Mouse (Mus musculus) liver, postnatal 0 days (tissue): ENCODE measurements around the gene Cbx1. TPM values are rescaled to one million over a fixed set of nuclear protein-coding genes. Genes with fewer than 3 reads are reported as not detected.

ENCODE experiments used
- ATAC-seq: fragments of 200-750 bp; cut with Nextera tagmentation; 2 replicates; pipeline ENCODE4 v1.8.0; 2017; ENCODE audit warnings: mild to moderate bottlenecking, moderate library complexity
- DNase-seq: peaks from one replicate; pipeline ENCODE4 v3.0.0-alpha.2; 2016
- H3K27ac ChIP-seq: fragments of 300-500 bp; sonication (generic); 2 replicates; pipeline ENCODE4 v1.5.1; 2014; ENCODE audit warnings: antibody characterized with exemption, moderate library complexity, mild to moderate bottlenecking, low read depth
- H3K27me3 ChIP-seq: fragments of 300-500 bp; sonication (generic); 2 replicates; pipeline ENCODE4 v1.6.1; 2014; ENCODE audit warnings: low read length, control low read depth, mixed read lengths; ENCODE audit not compliant: insufficient read depth
- H3K36me3 ChIP-seq: fragments of 300-500 bp; sonication (generic); replicated peaks from 2 replicates; pipeline ENCODE4 v1.6.1; 2014; ENCODE audit warnings: mild to moderate bottlenecking, control low read depth, low read length, moderate library complexity, mixed read lengths; ENCODE audit not compliant: insufficient read depth
- H3K4me1 ChIP-seq: fragments of 300-500 bp; sonication (generic); 2 replicates; pipeline ENCODE4 v1.6.1; 2014; ENCODE audit warnings: antibody characterized with exemption, mild to moderate bottlenecking, control low read depth; ENCODE audit not compliant: insufficient read depth
- H3K4me2 ChIP-seq: fragments of 300-500 bp; sonication (generic); 2 replicates; pipeline ENCODE4 v1.6.1; 2014; ENCODE audit warnings: low read depth, mild to moderate bottlenecking, low read length, moderate library complexity, mixed read lengths
- H3K4me3 ChIP-seq: fragments of 300-500 bp; sonication (generic); 2 replicates; pipeline ENCODE4 v1.5.1; 2014; ENCODE audit warnings: low read depth, low read length
- H3K9ac ChIP-seq: fragments of 300-500 bp; sonication (generic); replicated peaks from 2 replicates; pipeline ENCODE4 v1.6.1; 2014; ENCODE audit warnings: mild to moderate bottlenecking, moderate library complexity
- H3K9me3 ChIP-seq: fragments of 300-500 bp; sonication (generic); 2 replicates; pipeline ENCODE4 v1.6.1; 2016; ENCODE audit warnings: mild to moderate bottlenecking, control low read depth, low read length, mixed read lengths
- CTCF ChIP-seq: sonication (generic); IDR thresholded peaks from 2 replicates; pipeline ENCODE4 v1.5.1; 2016; ENCODE audit warnings: antibody characterized with exemption, low read depth
- EP300 ChIP-seq: IDR thresholded peaks from 2 replicates; pipeline ENCODE4 v1.6.1; 2016; ENCODE audit warnings: antibody characterized with exemption, low read depth, mild to moderate bottlenecking
- WGBS: fragments of 180-500 bp; shearing (Covaris S2); extraction: QIAGEN DNeasy Blood & Tissue Kit; methylation state at CpG from one replicate; pipeline ENCODE4 v1.1.7; 2014; ENCODE audit not compliant: insufficient replicate concordance; 5-methylcytosine and 5-hydroxymethylcytosine counted together
- polyA plus RNA-seq: library from polyadenylated mRNA; unstranded; fragments of >200 nt; fragmentation: Nextera tagmentation; extraction: Ambion mirVana; gene quantifications from 2 replicates; pipeline ENCODE4 v1.2.1, GENCODE M21; 2015

Gene Cbx1
- polyA plus RNA-seq: 20.7 and 24.9 TPM in 2 replicates

DNA sequence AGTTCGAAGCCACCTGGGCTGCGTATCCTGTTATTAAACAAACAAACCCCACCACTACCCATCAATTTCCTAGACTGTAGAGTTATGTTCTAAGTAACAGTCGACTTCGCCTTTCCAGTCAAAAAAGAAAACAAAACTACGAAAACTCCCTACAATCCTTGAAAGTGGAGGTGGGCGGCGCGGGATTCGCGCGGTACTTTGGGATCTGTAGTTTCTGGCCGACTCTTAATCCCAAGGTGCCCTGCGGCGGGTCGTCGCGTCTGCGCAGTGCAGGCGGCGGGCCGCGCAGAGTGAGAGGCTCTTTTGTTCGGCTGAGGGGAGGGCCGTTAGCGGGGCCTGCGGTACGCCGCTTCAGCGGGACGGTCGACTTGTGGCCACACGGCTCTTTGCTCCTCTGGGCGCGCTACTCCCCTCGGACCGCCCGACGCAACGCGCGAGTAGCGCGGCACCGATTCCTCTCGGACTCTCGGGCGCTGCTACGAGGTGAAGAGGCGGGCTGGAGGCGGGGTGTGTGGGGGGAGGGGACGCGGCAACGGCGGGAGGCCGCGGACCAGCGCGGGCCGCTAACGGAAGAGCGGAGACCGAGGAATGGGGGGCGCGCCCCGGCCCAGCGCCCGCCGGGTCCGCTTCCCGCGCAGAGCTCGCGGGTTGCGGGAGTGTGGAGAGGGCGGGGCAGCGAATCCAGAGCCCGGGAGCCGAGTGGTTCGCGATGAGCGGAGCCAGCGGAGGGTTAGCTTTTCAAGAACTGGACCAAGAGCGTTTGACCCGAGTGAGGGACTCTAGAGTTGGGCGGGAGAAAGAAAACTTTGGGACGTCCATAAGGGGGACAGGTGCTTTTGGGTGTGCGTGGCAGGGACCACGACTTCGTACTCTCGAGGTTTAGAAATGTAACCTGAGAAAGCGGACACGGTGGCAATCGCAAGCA lies at the start of gene Cbx1:
Gene Cbx1, plus strand, starts transcription at position 257 of the 925 bp plus-strand sequence.
- H3K27me3 ChIP-seq: no peaks in the 10 kb centered on the region
- no peaks in the 10 kb centered on the region for H3K36me3 ChIP-seq
- ATAC-seq (peak; percentile 97), DNase-seq (peak; percentile 91)
- peak within 1 kb of the TSS; percentile 83 for H3K4me2 ChIP-seq
- H3K9me3 ChIP-seq: no peaks in the 10 kb centered on the region
- peak within 1 kb of the TSS; percentile 87 for H3K9ac ChIP-seq
- peaks cover 12% of the 10 kb centered on the region; the same call in 1 of the 2 replicates for H3K4me1 ChIP-seq
- H3K27ac ChIP-seq: peak within 1 kb of the TSS; percentile 94
- WGBS: under 1% methylated on average over 89 of the region's 93 CpGs
- peak within 1 kb of the TSS; percentile 91 for H3K4me3 ChIP-seq
- TF ChIP-seq EP300: no peak
- TF ChIP-seq CTCF: no peak

- Histone ChIP-seq H3K4me1 (no peaks in the 10 kb centered on the region), H3K9me3 (no peaks in the 10 kb centered on the region), H3K27ac (no peak overlapping the region), H3K9ac (no peak overlapping the region), H3K27me3 (peaks cover 20% of the 10 kb centered on the region), H3K4me3 (no peak overlapping the region), H3K36me3 (no peaks in the 10 kb centered on the region), H3K4me2 (no peak overlapping the region)
- ATAC-seq (no peak), DNase-seq (no peak)
- TF ChIP-seq CTCF: no peak
- TF ChIP-seq EP300: no peak
- WGBS: 74% methylated on average over 12 of the region's 12 CpGs
These were observed 48.1 kb upstream of the Cbx1 start for GRCm38 (mm10) chr11:96740796-96741195.

DNA sequence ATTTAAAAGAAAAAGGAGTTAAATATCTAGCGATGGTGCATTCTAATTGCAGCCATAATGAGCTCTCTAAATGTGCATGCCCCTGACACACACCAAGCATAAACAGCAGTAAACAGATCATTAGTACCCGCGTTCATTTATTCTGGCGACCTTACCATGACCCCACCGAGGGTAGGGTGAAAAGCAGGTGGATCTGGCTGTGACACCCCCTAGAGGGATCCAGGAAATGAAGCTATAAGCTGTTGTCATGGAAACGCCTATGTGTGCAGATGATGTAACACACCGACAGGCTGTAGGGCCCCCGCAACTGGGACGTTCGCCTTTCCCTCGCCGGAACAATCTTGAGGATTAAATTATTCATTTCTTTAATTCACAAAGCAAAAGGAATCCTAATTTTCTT lies 46.9 kb upstream of the Cbx1 start:
- no peaks in the 10 kb centered on the region for H3K4me1 ChIP-seq
- no peak overlapping the region for H3K4me3 ChIP-seq
- no peak overlapping the region for H3K4me2 ChIP-seq
- 30% methylated on average over 12 of the region's 12 CpGs for WGBS
- no peak overlapping the region for H3K9ac ChIP-seq
- no peak for ATAC-seq
- no peak for TF ChIP-seq EP300
- no peak overlapping the region for H3K27ac ChIP-seq
- no peaks in the 10 kb centered on the region for H3K36me3 ChIP-seq
- H3K27me3 ChIP-seq: peaks cover 15% of the 10 kb centered on the region
- no peak for DNase-seq
- H3K9me3 ChIP-seq: no peaks in the 10 kb centered on the region

DNA sequence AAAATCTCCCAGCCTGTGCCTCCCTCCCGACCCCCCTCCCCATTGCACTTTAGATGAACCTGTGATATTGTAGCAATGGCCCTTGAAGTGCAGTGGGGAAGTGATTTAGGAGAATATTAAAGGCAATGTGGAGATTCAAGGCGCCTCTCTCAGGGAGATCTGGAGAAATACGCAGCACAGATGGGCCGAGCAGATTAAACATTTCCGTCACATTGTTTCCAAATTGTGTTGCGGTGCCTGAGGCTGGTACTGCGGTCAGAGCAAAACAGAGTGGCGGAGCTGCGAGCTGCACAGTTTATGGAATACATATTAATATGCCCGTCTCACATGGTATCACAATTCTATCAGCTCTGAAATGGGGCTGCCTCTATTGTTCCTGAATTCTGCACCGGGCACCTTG lies 45.9 kb upstream of the Cbx1 start:
- Histone ChIP-seq H3K36me3 (no peaks in the 10 kb centered on the region), H3K4me1 (no peaks in the 10 kb centered on the region), H3K27ac (no peak overlapping the region), H3K9me3 (no peaks in the 10 kb centered on the region), H3K4me2 (no peak overlapping the region), H3K9ac (no peak overlapping the region), H3K4me3 (no peak overlapping the region), H3K27me3 (peaks cover 15% of the 10 kb centered on the region)
- ATAC-seq (no peak), DNase-seq (no peak)
- WGBS: 41% methylated on average over 11 of the region's 11 CpGs
- TF ChIP-seq EP300: no peak
- TF ChIP-seq CTCF: no peak

DNA sequence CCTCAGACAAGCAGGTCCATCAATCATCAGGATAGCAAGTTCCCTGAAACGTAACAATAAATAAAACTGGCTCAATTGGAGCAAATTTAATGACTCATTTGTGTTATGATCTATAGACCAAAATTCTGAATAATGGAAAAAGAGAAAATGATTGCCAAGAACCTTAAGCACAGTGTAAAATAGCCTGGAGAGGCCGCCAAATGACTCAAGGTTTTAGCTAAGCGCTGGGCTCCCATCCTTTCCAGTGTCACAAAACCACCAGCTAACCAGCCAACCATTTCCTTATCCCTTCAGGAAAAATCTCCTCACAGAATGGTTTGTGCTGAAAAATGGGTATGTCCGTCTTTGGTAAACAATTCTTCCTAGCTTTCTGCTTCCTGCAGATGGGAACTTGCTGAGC lies 45.0 kb upstream of the Cbx1 start:
- peaks cover 15% of the 10 kb centered on the region for H3K27me3 ChIP-seq
- no peaks in the 10 kb centered on the region for H3K9me3 ChIP-seq
- no peaks in the 10 kb centered on the region for H3K36me3 ChIP-seq
- ATAC-seq (no peak), DNase-seq (no peak)
- WGBS: 63% methylated on average over 4 of the region's 4 CpGs
- H3K9ac ChIP-seq: no peak overlapping the region
- H3K4me2 ChIP-seq: no peak overlapping the region
- TF ChIP-seq CTCF: no peak
- TF ChIP-seq EP300: no peak
- H3K27ac ChIP-seq: no peak overlapping the region
- no peak overlapping the region for H3K4me3 ChIP-seq
- H3K4me1 ChIP-seq: no peaks in the 10 kb centered on the region

- Histone ChIP-seq H3K36me3 (no peaks in the 10 kb centered on the region), H3K27ac (no peak overlapping the region), H3K4me2 (no peak overlapping the region), H3K27me3 (peaks cover 12% of the 10 kb centered on the region; the same call in 1 of the 2 replicates), H3K9me3 (no peaks in the 10 kb centered on the region), H3K4me1 (no peaks in the 10 kb centered on the region), H3K4me3 (no peak overlapping the region), H3K9ac (no peak overlapping the region)
- WGBS: 66% methylated on average over 6 of the region's 6 CpGs
- ATAC-seq (no peak), DNase-seq (no peak)
- TF ChIP-seq EP300 (no peak), CTCF (no peak)
These were observed 42.3 kb upstream of the Cbx1 start for GRCm38 (mm10) chr11:96746648-96747047.
